In genomic region chr7:131362615-131363300, GRCm38 (mm10) we compare ENCODE assay signal across 8 mouse cellular contexts. TPM values are rescaled to one million over a fixed set of nuclear protein-coding genes. Genes with fewer than 3 reads are reported as not detected.
A peak's percentile ranks its signal among the peaks of the same experiment; 100 is the strongest.
DNase-seq lines count a peak whose midpoint lies in the region; ATAC-seq and TF ChIP-seq lines count a peak whose summit lies in the region.

2310057M21Rik (minus strand) TSS chr7:131362759.

- CTCF ChIA-PET in Patski (lab: Charles Lee), result no interaction called here

- H3K4me2 ChIP-seq in hindbrain, embryonic 12.5 days (replicated peaks), result peak within 1 kb of the TSS; percentile 78

- H3K36me3 ChIP-seq in hindbrain, embryonic 12.5 days, result peaks cover 14% of the 10 kb centered on the region

- POLR2A ChIA-PET in Patski (lab: Charles Lee), result interaction anchor here (1.3 kb wide), 1 partner anchor 9 kb away, joined by 4 read pairs; the partner anchor contains the start of gene Pstk

- H3K9me3 ChIP-seq in hindbrain, embryonic 12.5 days (replicated peaks), result no peaks in the 10 kb centered on the region

- peak; percentile 83 for ATAC-seq in Patski
- ATAC-seq in hindbrain, embryonic 12.5 days (ENCODE audit: low FRiP score), result peak; percentile 99

- peak; percentile 93 for DNase-seq in Patski (ENCODE audit: low read depth, low spot score)
- DNase-seq in cerebellum, postnatal 10 days, result peak; percentile 97 to 98
- peak; percentile 92 to 93 for DNase-seq in frontal cortex, postnatal 10 days (ENCODE audit: low spot score in 2 of 2)
- DNase-seq in layer of hippocampus, postnatal 14 days (ENCODE audit: low spot score in 2 of 2), result peak; percentile 85 to 96
- DNase-seq in lung, postnatal 14 days, result peak; percentile 95
- DNase-seq in retina, postnatal 1 day, result peak; percentile 99
- peak; percentile 81 to 92 for DNase-seq in urinary bladder, adult 18-20 months (ENCODE audit: low spot score in 2 of 2)

- TF ChIP-seq CTCF in Patski (IDR thresholded peaks at IDR 0.05), result no peak

- WGBS in hindbrain, embryonic 12.5 days, result under 1% methylated on average over 55 of the region's 55 CpGs

- peaks cover 14% of the 10 kb centered on the region for H3K4me1 ChIP-seq in hindbrain, embryonic 12.5 days

- H3K27me3 ChIP-seq in Patski, result no peaks in the 10 kb centered on the region
- no peaks in the 10 kb centered on the region for H3K27me3 ChIP-seq in hindbrain, embryonic 12.5 days

- peak within 1 kb of the TSS; percentile 85 for H3K4me3 ChIP-seq in hindbrain, embryonic 12.5 days

- in situ Hi-C loops in Patski (cut with MboI; ENCODE audit: low pct_unique_long_range_greater_than_20kb), result loop anchor here (25.0 kb wide), 1 partner anchor 1750 kb away; no protein-coding TSS in a partner anchor

- peak within 1 kb of the TSS; percentile 92 for H3K9ac ChIP-seq in hindbrain, embryonic 12.5 days

- peak within 1 kb of the TSS; percentile 87 for H3K27ac ChIP-seq in hindbrain, embryonic 12.5 days

RNA-seq across cellular contexts. Expression of gene 2310057M21Rik, which starts in this region (rescaled TPM):
- 13.7 TPM for polyA plus RNA-seq in Patski (2021)
- 17.3 and 21.3 TPM in 2 replicates for polyA plus RNA-seq in hindbrain, embryonic 12.5 days (2016; fragmentation: Nextera tagmentation; extraction: Ambion mirVana)
- 10 to 100 TPM; 30.5 to 31.0 TPM for total RNA-seq in layer of hippocampus, postnatal 14 days (2021)

Comparison
In these comparisons a context has a peak if more than half of its experiments do, and no peak if none do; other contexts are left out.
1. Peak in every context shown above with its lines: DNase-seq, ATAC-seq, H3K4me3 ChIP-seq and H3K27ac ChIP-seq.